Mouse (Mus musculus): ENCODE measurements around the gene Gm7029. TPM values are rescaled to one million over a fixed set of nuclear protein-coding genes. Genes with fewer than 3 reads are reported as not detected.

Gm7029 gene
- polyA plus RNA-seq, 1 experiment from 2014 or later = not detected

Small RNA genes lying within 50 kb of the gene (microRNA-seq; reads per million reads assigned to microRNA genes)
- not detected for gene Gm27740

Other genes starting within 250 kb of the Gm7029 start
- gene Zfp414, start 244.7 kb upstream of the Gm7029 start, polyA plus RNA-seq (2015; fragmentation: Nextera tagmentation; extraction: Ambion mirVana) = 30.7 and 32.1 TPM in 2 replicates
- gene Pram1, start 235.8 kb upstream of the Gm7029 start, polyA plus RNA-seq (2015; fragmentation: Nextera tagmentation; extraction: Ambion mirVana) = 0.56 and 0.64 TPM in 2 replicates
- 190 and 194 TPM in 2 replicates for gene Hnrnpm, start 187.0 kb upstream of the Gm7029 start, polyA plus RNA-seq (2015; fragmentation: Nextera tagmentation; extraction: Ambion mirVana)
- 77.3 and 83.7 TPM in 2 replicates for gene March2, start 155.2 kb upstream of the Gm7029 start, polyA plus RNA-seq (2015; fragmentation: Nextera tagmentation; extraction: Ambion mirVana)
- 318 and 325 TPM in 2 replicates for gene Rab11b, start 113.3 kb upstream of the Gm7029 start, polyA plus RNA-seq (2015; fragmentation: Nextera tagmentation; extraction: Ambion mirVana)
- 17.0 and 17.8 TPM in 2 replicates for gene Angptl4, start 92.0 kb upstream of the Gm7029 start, polyA plus RNA-seq (2015; fragmentation: Nextera tagmentation; extraction: Ambion mirVana)
- 40.0 and 47.0 TPM in 2 replicates for gene Kank3, start 63.3 kb upstream of the Gm7029 start, polyA plus RNA-seq (2015; fragmentation: Nextera tagmentation; extraction: Ambion mirVana)
- 570 and 648 TPM in 2 replicates for gene Rps28, start 49.3 kb upstream of the Gm7029 start, polyA plus RNA-seq (2015; fragmentation: Nextera tagmentation; extraction: Ambion mirVana)
- 527 and 576 TPM in 2 replicates for gene Ndufa7, start 49.3 kb upstream of the Gm7029 start, polyA plus RNA-seq (2015; fragmentation: Nextera tagmentation; extraction: Ambion mirVana)
- 48.1 and 50.0 TPM in 2 replicates for gene Cd320, start 30.7 kb upstream of the Gm7029 start, polyA plus RNA-seq (2015; fragmentation: Nextera tagmentation; extraction: Ambion mirVana)
- gene Kifc1, start 16.8 kb downstream of the Gm7029 start, polyA plus RNA-seq (2015; fragmentation: Nextera tagmentation; extraction: Ambion mirVana) = 5.3 and 5.4 TPM in 2 replicates
- 0.19 TPM in 1 of 2 replicates, not detected in the other for gene Platr17, start 31.3 kb downstream of the Gm7029 start, polyA plus RNA-seq (2015; fragmentation: Nextera tagmentation; extraction: Ambion mirVana)
- gene Daxx, start 35.6 kb downstream of the Gm7029 start, polyA plus RNA-seq (2015; fragmentation: Nextera tagmentation; extraction: Ambion mirVana) = 31.7 and 35.3 TPM in 2 replicates
- 34.2 and 36.8 TPM in 2 replicates for gene Tapbp, start 42.1 kb downstream of the Gm7029 start, polyA plus RNA-seq (2015; fragmentation: Nextera tagmentation; extraction: Ambion mirVana)
- 12.8 and 12.9 TPM in 2 replicates for gene Zbtb22, start 42.1 kb downstream of the Gm7029 start, polyA plus RNA-seq (2015; fragmentation: Nextera tagmentation; extraction: Ambion mirVana)
- 32.6 and 37.6 TPM in 2 replicates for gene Rgl2, start 55.7 kb downstream of the Gm7029 start, polyA plus RNA-seq (2015; fragmentation: Nextera tagmentation; extraction: Ambion mirVana)
- gene Pfdn6, start 66.5 kb downstream of the Gm7029 start, polyA plus RNA-seq (2015; fragmentation: Nextera tagmentation; extraction: Ambion mirVana) = 113 and 125 TPM in 2 replicates
- 20.5 and 20.6 TPM in 2 replicates for gene Wdr46, start 66.8 kb downstream of the Gm7029 start, polyA plus RNA-seq (2015; fragmentation: Nextera tagmentation; extraction: Ambion mirVana)
- 4.5 and 7.0 TPM in 2 replicates for gene B3galt4, start 77.7 kb downstream of the Gm7029 start, polyA plus RNA-seq (2015; fragmentation: Nextera tagmentation; extraction: Ambion mirVana)
- 36.0 and 39.6 TPM in 2 replicates for gene Vps52, start 82.0 kb downstream of the Gm7029 start, polyA plus RNA-seq (2015; fragmentation: Nextera tagmentation; extraction: Ambion mirVana)
- 923 and 1,093 TPM in 2 replicates for gene Rps18, start 82.2 kb downstream of the Gm7029 start, polyA plus RNA-seq (2015; fragmentation: Nextera tagmentation; extraction: Ambion mirVana)
- gene H2-K1, start 126.5 kb downstream of the Gm7029 start, polyA plus RNA-seq (2015; fragmentation: Nextera tagmentation; extraction: Ambion mirVana) = 23.4 and 32.0 TPM in 2 replicates
- gene Ring1, start 150.8 kb downstream of the Gm7029 start, polyA plus RNA-seq (2015; fragmentation: Nextera tagmentation; extraction: Ambion mirVana) = 10.4 and 14.9 TPM in 2 replicates
- gene H2-Ke6, start 154.2 kb downstream of the Gm7029 start, polyA plus RNA-seq (2015; fragmentation: Nextera tagmentation; extraction: Ambion mirVana) = 37.7 and 45.6 TPM in 2 replicates
- 128 and 130 TPM in 2 replicates for gene Slc39a7, start 157.8 kb downstream of the Gm7029 start, polyA plus RNA-seq (2015; fragmentation: Nextera tagmentation; extraction: Ambion mirVana)
- 28.5 and 32.4 TPM in 2 replicates for gene Rxrb, start 158.0 kb downstream of the Gm7029 start, polyA plus RNA-seq (2015; fragmentation: Nextera tagmentation; extraction: Ambion mirVana)
- 0.34 and 0.64 TPM in 2 replicates for gene Col11a2, start 165.6 kb downstream of the Gm7029 start, polyA plus RNA-seq (2015; fragmentation: Nextera tagmentation; extraction: Ambion mirVana)
- gene H2-Oa, start 218.5 kb downstream of the Gm7029 start, polyA plus RNA-seq (2015; fragmentation: Nextera tagmentation; extraction: Ambion mirVana) = 0.23 TPM in 2 replicates
- gene H2-DMa, start 245.7 kb downstream of the Gm7029 start, polyA plus RNA-seq (2015; fragmentation: Nextera tagmentation; extraction: Ambion mirVana) = 6.0 TPM in 2 replicates
- 69.0 and 70.0 TPM in 2 replicates for gene Brd2, start 248.8 kb downstream of the Gm7029 start, polyA plus RNA-seq (2015; fragmentation: Nextera tagmentation; extraction: Ambion mirVana)

All from heart, embryonic 13.5 days (tissue).